Mouse (Mus musculus): ENCODE measurements around the gene Ginm1.
A peak's percentile ranks its signal among the peaks of the same experiment; 100 is the strongest.
"Not testable (repeated sequence)": the region's sequence is repeated elsewhere in the genome, so short reads cannot be mapped to it uniquely, and the experiment has no call there.

Gene Ginm1

GRCm38 (mm10) chr10:7802519-7803140, 10.0 kb upstream of the Ginm1 start:
- no peak for DNase-seq

- no peak for DNase-seq
Observed at GRCm38 (mm10) chr10:7801258-7801657, 8.6 kb upstream of the Ginm1 start.

GRCm38 (mm10) chr10:7792254-7792750, 322 bp downstream of the Ginm1 start:
- no peak for DNase-seq

- DNase-seq = no peak
Observed at GRCm38 (mm10) chr10:7787319-7787718, 5.3 kb downstream of the Ginm1 start.

GRCm38 (mm10) chr10:7781214-7781613, 11.4 kb downstream of the Ginm1 start:
- no peak for DNase-seq

- DNase-seq = peak; percentile 80
Observed at GRCm38 (mm10) chr10:7780238-7781176, 12.1 kb downstream of the Ginm1 start.

- DNase-seq = no peak
Observed at GRCm38 (mm10) chr10:7779751-7780237, 12.8 kb downstream of the Ginm1 start.

GRCm38 (mm10) chr10:7778361-7778760, 14.3 kb downstream of the Ginm1 start:
- no peak for DNase-seq

- no peak for DNase-seq
Observed at GRCm38 (mm10) chr10:7775421-7775820, 17.2 kb downstream of the Ginm1 start.

- DNase-seq = no peak
Observed at GRCm38 (mm10) chr10:7772769-7773168, 19.9 kb downstream of the Ginm1 start.

GRCm38 (mm10) chr10:7772346-7772745, 20.3 kb downstream of the Ginm1 start:
- DNase-seq = no peak

- no peak for DNase-seq
Observed at GRCm38 (mm10) chr10:7757544-7757943, 35.1 kb downstream of the Ginm1 start.

- DNase-seq = no peak
Observed at GRCm38 (mm10) chr10:7748752-7749151, 43.9 kb downstream of the Ginm1 start.

- DNase-seq = not testable (repeated sequence)
Observed at GRCm38 (mm10) chr10:7745528-7745927, 47.1 kb downstream of the Ginm1 start.

GRCm38 (mm10) chr10:7737914-7738313, 54.7 kb downstream of the Ginm1 start:
- DNase-seq = no peak

GRCm38 (mm10) chr10:7737122-7737521, 55.5 kb downstream of the Ginm1 start:
- DNase-seq = no peak

GRCm38 (mm10) chr10:7731582-7731981, 61.0 kb downstream of the Ginm1 start:
- no peak for DNase-seq

- no peak for DNase-seq
Observed at GRCm38 (mm10) chr10:7727011-7727410, 65.6 kb downstream of the Ginm1 start.

GRCm38 (mm10) chr10:7726501-7726812, 66.2 kb downstream of the Ginm1 start:
- DNase-seq = no peak

- peak; percentile 85 for DNase-seq
Observed at GRCm38 (mm10) chr10:7725751-7726500, 66.7 kb downstream of the Ginm1 start, which contains the start of gene Katna1. Katna1 (plus strand) TSS chr10:7726000.
